Mouse (Mus musculus) midbrain, postnatal 0 days (tissue): Measurements from ENCODE around the gene Lhx4. TPM values are rescaled to one million over a fixed set of nuclear protein-coding genes. Genes with fewer than 3 reads are reported as not detected.

ENCODE experiments used
- ATAC-seq: fragments of 200-750 bp; cut with Nextera tagmentation; 2 replicates; pipeline ENCODE4 v1.8.0; 2017; ENCODE audit warnings: moderate number of reproducible peaks, mild to moderate bottlenecking, moderate TSS enrichment, moderate library complexity; ENCODE audit not compliant: low FRiP score
- DNase-seq: peaks from one replicate; pipeline ENCODE4 v3.0.0-alpha.2; 2015; ENCODE audit warnings: low spot score
- H3K27ac ChIP-seq: fragments of 300-500 bp; sonication (generic); 2 replicates; pipeline ENCODE4 v1.5.1; 2014; ENCODE audit warnings: low read depth, mild to moderate bottlenecking, low read length, mixed read lengths
- H3K27me3 ChIP-seq: fragments of 300-500 bp; sonication (generic); 2 replicates; pipeline ENCODE4 v1.6.1; 2014; ENCODE audit warnings: low read length, control low read depth, mixed read lengths; ENCODE audit not compliant: insufficient read depth
- H3K36me3 ChIP-seq: fragments of 300-500 bp; sonication (generic); 2 replicates; pipeline ENCODE4 v1.6.1; 2014; ENCODE audit warnings: low read length, control low read depth, mixed read lengths; ENCODE audit not compliant: insufficient read depth
- H3K4me1 ChIP-seq: fragments of 300-500 bp; sonication (generic); 2 replicates; pipeline ENCODE4 v1.6.1; 2014; ENCODE audit warnings: mild to moderate bottlenecking, control low read depth, antibody characterized with exemption, low read length, mixed read lengths; ENCODE audit not compliant: insufficient read depth
- H3K4me2 ChIP-seq: fragments of 300-500 bp; sonication (generic); 2 replicates; pipeline ENCODE4 v1.6.1; 2014; ENCODE audit warnings: low read depth, mild to moderate bottlenecking, low read length, mixed read lengths; ENCODE audit not compliant: poor library complexity, severe bottlenecking
- H3K4me3 ChIP-seq: fragments of 300-500 bp; sonication (generic); 2 replicates; pipeline ENCODE4 v1.5.1; 2014; ENCODE audit warnings: low read depth, mild to moderate bottlenecking, low read length, moderate library complexity
- H3K9ac ChIP-seq: fragments of 300-500 bp; sonication (generic); replicated peaks from 2 replicates; pipeline ENCODE4 v1.6.1; 2014; ENCODE audit warnings: mild to moderate bottlenecking, low read length, moderate library complexity, mixed read lengths; ENCODE audit not compliant: poor library complexity, severe bottlenecking
- H3K9me3 ChIP-seq: fragments of 300-500 bp; sonication (generic); 2 replicates; pipeline ENCODE4 v1.6.1; 2016; ENCODE audit warnings: low read length, control low read depth
- CTCF ChIP-seq: IDR thresholded peaks from 2 replicates; pipeline ENCODE4 v1.5.1; 2016; ENCODE audit warnings: antibody characterized with exemption, mild to moderate bottlenecking
- WGBS: fragments of 180-500 bp; shearing (Covaris S2); extraction: QIAGEN DNeasy Blood & Tissue Kit; methylation state at CpG from one replicate; pipeline ENCODE4 v1.1.7; 2014; 5-methylcytosine and 5-hydroxymethylcytosine counted together
- polyA plus RNA-seq: library from polyadenylated mRNA; unstranded; fragments of >200 nt; fragmentation: Nextera tagmentation; extraction: Ambion mirVana; gene quantifications from 2 replicates; pipeline ENCODE4 v1.2.1, GENCODE M21; 2015
- total RNA-seq: library from RNA; depleted of rRNA; stranded (reverse); fragments of >200 nt; gene quantifications from 2 replicates; pipeline ENCODE4 v1.2.3, GENCODE M21; 2014

Lhx4 gene
- total and polyA plus RNA-seq, 2 experiments from 2014 or later = 0.99 to 2.7 TPM

DNA sequence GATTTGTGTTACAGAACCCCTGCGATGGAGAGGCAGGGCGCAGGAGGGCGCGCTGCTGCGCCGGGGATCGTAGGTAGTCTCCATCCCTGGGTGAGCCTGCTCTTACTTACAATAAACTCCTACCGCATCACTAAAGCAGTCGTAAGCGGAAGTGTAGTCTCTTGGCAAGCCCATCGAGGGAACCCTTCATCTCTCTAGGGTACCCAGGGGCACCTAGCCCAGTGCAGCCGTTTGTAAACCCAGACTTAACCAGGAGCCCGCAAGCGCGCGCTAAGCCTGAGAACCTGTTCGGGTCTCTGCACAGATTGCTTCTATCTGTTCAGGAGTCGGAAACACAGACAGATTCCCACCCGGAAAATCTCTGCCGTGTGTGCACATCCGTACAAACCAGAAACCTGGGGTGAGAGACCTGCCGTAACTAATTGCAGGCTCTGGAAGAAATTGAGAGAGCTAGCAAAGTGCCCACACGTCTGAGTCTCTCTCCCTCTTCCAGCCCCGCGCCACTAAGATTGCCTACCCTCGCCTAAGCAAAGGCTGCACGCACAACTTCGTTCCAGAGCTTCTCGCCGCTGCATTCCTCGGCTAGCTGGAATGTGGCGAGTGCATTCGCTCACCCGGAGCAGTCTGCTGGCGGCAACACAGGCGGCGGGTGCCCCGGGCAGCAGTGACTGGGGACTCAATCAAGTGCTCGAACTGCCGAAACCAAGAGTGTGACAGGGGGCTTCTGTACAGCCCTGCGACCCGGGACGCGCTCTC lies 10.7 kb downstream of the Lhx4 start:
- no peak overlapping the region for H3K27ac ChIP-seq
- H3K4me1 ChIP-seq = peaks cover 18% of the 10 kb centered on the region; the same call in 1 of the 2 replicates
- DNase-seq (no peak), ATAC-seq (no peak)
- WGBS = under 1% methylated on average over 44 of the region's 44 CpGs
- no peaks in the 10 kb centered on the region for H3K36me3 ChIP-seq
- TF ChIP-seq CTCF = peak; percentile 4; the same call in 1 of the 2 replicates
- H3K9ac ChIP-seq = no peak overlapping the region
- no peak overlapping the region for H3K4me2 ChIP-seq
- peaks cover 75% of the 10 kb centered on the region for H3K27me3 ChIP-seq
- no peaks in the 10 kb centered on the region for H3K9me3 ChIP-seq
- H3K4me3 ChIP-seq = peak overlapping the region; percentile 17; the same call in 1 of the 2 replicates

- Histone ChIP-seq H3K27me3 (peaks cover 66% of the 10 kb centered on the region), H3K4me3 (no peak overlapping the region)
- under 1% methylated on average over 24 of the region's 25 CpGs for WGBS
Measured at GRCm38 (mm10) chr1:155737809-155738383, 13.6 kb downstream of the Lhx4 start.

GRCm38 (mm10) chr1:155737017-155737808 lies 14.3 kb downstream of the Lhx4 start:
- no peak for DNase-seq
- under 1% methylated on average over 55 of the region's 58 CpGs for WGBS
- no peak overlapping the region for H3K27ac ChIP-seq
- no peak for ATAC-seq
- no peak overlapping the region for H3K4me2 ChIP-seq
- no peaks in the 10 kb centered on the region for H3K9me3 ChIP-seq
- no peaks in the 10 kb centered on the region for H3K36me3 ChIP-seq
- no peak overlapping the region for H3K9ac ChIP-seq
- peaks cover 70% of the 10 kb centered on the region for H3K27me3 ChIP-seq
- H3K4me3 ChIP-seq = no peak overlapping the region
- H3K4me1 ChIP-seq = peaks cover 11% of the 10 kb centered on the region; the same call in 1 of the 2 replicates
- no peak for TF ChIP-seq CTCF

More at GRCm38 (mm10) chr1:155737809-155738383, 13.6 kb downstream of the Lhx4 start:
- Histone ChIP-seq H3K4me1 (peaks cover 17% of the 10 kb centered on the region; the same call in 1 of the 2 replicates), H3K9ac (no peak overlapping the region), H3K4me2 (no peak overlapping the region), H3K27ac (no peak overlapping the region), H3K9me3 (no peaks in the 10 kb centered on the region), H3K36me3 (no peaks in the 10 kb centered on the region)
- ATAC-seq (no peak), DNase-seq (no peak)
- no peak for TF ChIP-seq CTCF

- Histone ChIP-seq H3K27me3 (peaks cover 70% of the 10 kb centered on the region), H3K4me2 (no peak overlapping the region), H3K9ac (no peak overlapping the region), H3K36me3 (no peaks in the 10 kb centered on the region), H3K9me3 (no peaks in the 10 kb centered on the region), H3K4me3 (no peak overlapping the region), H3K4me1 (peaks cover 2% of the 10 kb centered on the region; the same call in 1 of the 2 replicates), H3K27ac (no peak overlapping the region)
- TF ChIP-seq CTCF = no peak
- no peak for ATAC-seq
- 1% methylated on average over 26 of the region's 26 CpGs for WGBS
- DNase-seq = no peak
Measured at GRCm38 (mm10) chr1:155736096-155736825, 15.2 kb downstream of the Lhx4 start.

DNA sequence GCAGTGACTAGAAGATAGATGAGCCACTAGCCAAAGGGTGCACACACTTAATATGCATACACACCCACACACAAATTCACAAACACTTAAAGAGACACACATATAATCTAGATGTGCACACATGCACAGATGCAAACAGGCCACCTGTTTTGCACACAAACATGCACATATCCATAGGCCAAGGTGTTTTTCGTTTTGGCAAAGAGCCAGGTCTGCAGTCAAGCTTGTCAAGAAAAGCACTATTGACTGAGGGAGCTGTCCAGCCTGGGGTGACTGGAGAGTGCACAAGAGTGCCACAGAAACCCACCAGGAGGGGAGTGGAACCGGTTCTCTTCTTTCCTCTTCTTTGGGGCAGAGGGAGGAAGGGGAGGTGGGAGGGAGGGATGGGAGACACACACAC lies 20.3 kb downstream of the Lhx4 start:
- Histone ChIP-seq H3K9me3 (no peaks in the 10 kb centered on the region), H3K4me2 (no peak overlapping the region), H3K27me3 (peaks cover 58% of the 10 kb centered on the region), H3K4me1 (no peaks in the 10 kb centered on the region), H3K9ac (no peak overlapping the region), H3K27ac (no peak overlapping the region), H3K4me3 (no peak overlapping the region), H3K36me3 (no peaks in the 10 kb centered on the region)
- WGBS = 6% methylated on average over 2 of the region's 2 CpGs
- ATAC-seq (no peak), DNase-seq (no peak)
- no peak for TF ChIP-seq CTCF
